ENCODE assay signal across 9 mouse cellular contexts in genomic region chrX:108536995-108537394, GRCm38 (mm10).
A peak's percentile ranks its signal among the peaks of the same experiment; 100 is the strongest.
DNase-seq lines count a peak whose midpoint lies in the region; ATAC-seq lines count a peak whose summit lies in the region.
"Had no signal": no experiment of that assay in that cellular context is flagged by ENCODE, and none has a peak within 500 bp of the region (broad histone marks: within the 10 kb centered on the region; RNA-seq: fewer than 3 reads in every experiment).

No protein-coding gene starts in this region.

- no peaks in the 10 kb centered on the region for H3K9me3 ChIP-seq in midbrain, embryonic 14.5 days (ENCODE audit: control insufficient read depth, low read length)
- no peaks in the 10 kb centered on the region for H3K9me3 ChIP-seq in midbrain, embryonic 15.5 days
- no peaks in the 10 kb centered on the region for H3K9me3 ChIP-seq in limb, embryonic 10.5 days (replicated peaks)
- H3K9me3 ChIP-seq: lung, embryonic 15.5 days had no signal

- no peak for ATAC-seq in midbrain, embryonic 14.5 days (ENCODE audit: low FRiP score, low TSS enrichment)
- no peak; the same call in 1 of the 2 replicates for ATAC-seq in midbrain, embryonic 15.5 days (replicated peaks)

- H3K27ac ChIP-seq in midbrain, embryonic 14.5 days (replicated peaks; ENCODE audit: low read depth, low read length), result no peak overlapping the region
- H3K27ac ChIP-seq in midbrain, embryonic 15.5 days, result no peak overlapping the region
- no peak overlapping the region for H3K27ac ChIP-seq in limb, embryonic 10.5 days
- H3K27ac ChIP-seq: lung, embryonic 15.5 days had no signal

- H3K4me1 ChIP-seq in midbrain, embryonic 14.5 days (ENCODE audit: control insufficient read depth, insufficient read depth, low read length), result no peaks in the 10 kb centered on the region
- H3K4me1 ChIP-seq in midbrain, embryonic 15.5 days, result no peaks in the 10 kb centered on the region
- no peaks in the 10 kb centered on the region for H3K4me1 ChIP-seq in limb, embryonic 10.5 days
- H3K4me1 ChIP-seq: lung, embryonic 15.5 days had no signal

- H3K4me3 ChIP-seq in midbrain, embryonic 14.5 days (replicated peaks; ENCODE audit: low read depth, low read length), result no peak overlapping the region
- no peak overlapping the region for H3K4me3 ChIP-seq in midbrain, embryonic 15.5 days
- H3K4me3 ChIP-seq in limb, embryonic 10.5 days, result no peak overlapping the region
- H3K4me3 ChIP-seq: lung, embryonic 15.5 days had no signal

- H3K4me2 ChIP-seq in midbrain, embryonic 14.5 days (ENCODE audit: low read length), result no peak overlapping the region
- H3K4me2 ChIP-seq in midbrain, embryonic 15.5 days, result no peak overlapping the region
- H3K4me2 ChIP-seq: lung, embryonic 15.5 days had no signal

- no peak overlapping the region for H3K9ac ChIP-seq in midbrain, embryonic 14.5 days (replicated peaks; ENCODE audit: low read length)
- no peak overlapping the region for H3K9ac ChIP-seq in midbrain, embryonic 15.5 days
- H3K9ac ChIP-seq: lung, embryonic 15.5 days had no signal

- no peaks in the 10 kb centered on the region for H3K36me3 ChIP-seq in midbrain, embryonic 14.5 days (ENCODE audit: control insufficient read depth, insufficient read depth, low read length)
- H3K36me3 ChIP-seq in midbrain, embryonic 15.5 days (replicated peaks), result no peaks in the 10 kb centered on the region
- no peaks in the 10 kb centered on the region for H3K36me3 ChIP-seq in limb, embryonic 10.5 days
- H3K36me3 ChIP-seq: lung, embryonic 15.5 days had no signal

- intact Hi-C loops in heart, postnatal 14 days (cut with DNase I), result loop anchor here (2.0 kb wide), 1 partner anchor 720 kb away; the partner anchor contains the start of gene 2610002M06Rik

- DNase-seq in adrenal gland, adult 18-20 months (ENCODE audit: low spot score in 2 of 2), result peak; percentile 25 to 31
- DNase-seq in adrenal gland, adult 2 months, result no peak
- DNase-seq in midbrain, embryonic 14.5 days, result peak; percentile 75
- peak; percentile 14 for DNase-seq in c-Kit-positive CD71-negative TER-119-negative erythroid progenitor cells, embryonic 14.5 days (ENCODE audit: low read depth)
- DNase-seq in heart, postnatal 14 days, result peak; percentile 11 to 44
- DNase-seq in limb, embryonic 10.5 days (ENCODE audit: low spot score), result peak; percentile 29
- DNase-seq in right cerebral cortex, postnatal 25 days, result peak; percentile 3

- WGBS in midbrain, embryonic 14.5 days, result 10% methylated on average over 3 of the region's 3 CpGs
- 3% methylated on average over 3 of the region's 3 CpGs for WGBS in midbrain, embryonic 15.5 days
- WGBS in limb, embryonic 10.5 days, result 7% methylated on average over 3 of the region's 3 CpGs

- H3K27me3 ChIP-seq in midbrain, embryonic 14.5 days (ENCODE audit: control insufficient read depth, insufficient read depth, low read length), result no peaks in the 10 kb centered on the region
- H3K27me3 ChIP-seq in midbrain, embryonic 15.5 days (replicated peaks), result no peaks in the 10 kb centered on the region
- no peaks in the 10 kb centered on the region for H3K27me3 ChIP-seq in limb, embryonic 10.5 days (ENCODE audit: low read depth, poor library complexity, severe bottlenecking)
- H3K27me3 ChIP-seq: lung, embryonic 15.5 days had no signal
